Mouse (Mus musculus) adrenal gland, postnatal 14 days (tissue): ENCODE data around the gene Rtl8a. TPM values are rescaled to one million over a fixed set of nuclear protein-coding genes. Genes with fewer than 3 reads are reported as not detected.

Experiments used
- total RNA-seq: library from RNA; stranded (reverse); gene quantifications from 2 replicates; pipeline ENCODE4 v1.2.3, GENCODE M21; 2021

Rtl8a gene
- total RNA-seq, 1 experiment from 2014 or later = 141 TPM

Other genes with a start within 250 kb of the Rtl8a start
- gene Etd, start 208.8 kb downstream of the Rtl8a start, total RNA-seq = not detected in 2 replicates
- gene Rtl8c, start 35.6 kb downstream of the Rtl8a start, total RNA-seq = 75.8 and 104 TPM in 2 replicates
- not detected in 2 replicates for gene Gm14597, start 34.7 kb downstream of the Rtl8a start, total RNA-seq
- gene Rtl8b, start 26.7 kb upstream of the Rtl8a start, total RNA-seq = 98.2 and 103 TPM in 2 replicates
- not detected in 2 replicates for gene 4930502E18Rik, start 81.1 kb upstream of the Rtl8a start, total RNA-seq
- not detected in 2 replicates for gene 1700013H16Rik, start 114.1 kb upstream of the Rtl8a start, total RNA-seq
- gene Zfp36l3, start 132.7 kb upstream of the Rtl8a start, total RNA-seq = not detected in 2 replicates
- 1.0 and 2.4 TPM in 2 replicates for gene Xlr, start 154.0 kb upstream of the Rtl8a start, total RNA-seq